Mouse (Mus musculus): ENCODE results near the gene Serping1. TPM values are rescaled to one million over a fixed set of nuclear protein-coding genes. Genes with fewer than 3 reads are reported as not detected.

Serping1 gene
- total and polyA plus RNA-seq, 3 experiments: 91.2 to 129 (median 127) TPM

DNA sequence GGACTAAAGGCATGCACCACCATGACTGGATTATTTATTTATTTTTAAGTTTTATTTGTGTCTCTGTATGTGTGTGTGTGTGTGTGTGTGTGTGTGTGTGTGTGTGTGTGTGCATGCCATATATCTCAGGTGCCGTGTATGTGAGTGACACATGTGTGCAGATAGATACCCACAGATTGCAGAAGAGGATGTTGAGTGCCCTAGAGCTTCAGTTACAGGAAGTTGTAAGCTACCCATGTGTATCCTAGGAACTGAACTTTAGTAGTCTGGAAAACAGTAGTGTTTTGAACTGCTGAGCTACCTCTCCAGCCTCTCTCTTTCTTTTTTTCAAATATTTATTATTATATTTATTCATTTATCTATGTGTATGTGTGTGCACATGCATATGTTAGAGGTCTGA lies 8.1 kb upstream of the Serping1 start:
- DNase-seq: no peak

DNA sequence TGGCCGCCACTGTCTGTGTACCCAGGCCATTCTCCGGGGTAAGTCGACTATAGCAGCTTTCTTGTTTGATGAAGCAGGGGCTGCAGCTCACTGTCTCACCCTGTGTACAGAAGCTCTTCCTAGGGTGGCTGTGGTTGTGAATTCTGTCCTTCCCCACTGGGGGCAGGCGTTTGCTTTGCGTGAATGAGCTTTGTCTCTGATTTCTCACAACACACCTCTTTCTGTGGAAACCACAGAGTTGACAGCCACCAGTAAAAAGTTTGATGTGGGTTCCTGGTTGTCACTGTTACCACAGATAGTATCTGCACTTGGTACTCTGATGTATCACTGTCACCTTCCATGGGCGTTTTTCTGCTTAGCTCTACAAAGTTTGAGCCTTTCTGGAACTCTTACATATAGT lies 4.0 kb upstream of the Serping1 start:
- DNase-seq: no peak

DNA sequence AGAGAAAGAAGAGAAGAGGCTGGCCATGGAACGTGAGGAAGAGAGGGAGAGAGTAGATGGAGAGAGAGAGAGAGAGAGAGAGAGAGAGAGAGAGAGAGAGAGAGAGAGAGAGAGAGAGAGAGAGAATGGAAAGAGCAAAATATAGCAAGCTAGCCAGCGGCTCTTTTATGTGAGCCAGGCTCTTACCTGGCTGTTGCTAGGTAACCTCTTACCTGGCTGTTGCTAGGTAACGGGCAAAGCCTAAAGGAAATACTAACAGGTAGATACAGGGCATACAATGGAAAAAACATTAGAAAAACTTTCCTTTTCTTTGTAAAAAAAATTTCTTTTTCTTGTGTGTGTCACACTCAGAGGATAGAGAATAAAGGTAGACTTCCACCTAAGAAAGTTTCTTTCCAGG lies 2.5 kb upstream of the Serping1 start:
- no peak for DNase-seq

DNA sequence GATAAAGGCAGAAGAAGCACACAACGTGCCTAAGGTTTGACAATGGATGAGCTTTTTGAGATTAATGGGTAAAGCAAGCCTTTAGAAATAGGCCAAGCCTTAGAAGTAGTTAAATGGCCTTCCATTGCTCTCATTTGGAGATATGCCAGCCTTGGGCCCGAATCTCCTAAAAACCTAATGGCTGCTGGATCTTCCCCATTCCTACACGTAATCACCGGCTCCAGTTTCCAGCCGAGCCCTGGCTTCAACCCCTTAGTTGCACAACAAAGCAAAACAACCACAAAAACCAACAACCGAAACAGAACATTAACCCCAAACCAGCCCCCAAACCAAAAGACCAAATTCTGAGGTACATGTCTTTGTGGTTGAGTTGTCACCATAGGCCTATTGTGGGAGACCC lies 421 bp upstream of the Serping1 start:
- no peak for DNase-seq

DNA sequence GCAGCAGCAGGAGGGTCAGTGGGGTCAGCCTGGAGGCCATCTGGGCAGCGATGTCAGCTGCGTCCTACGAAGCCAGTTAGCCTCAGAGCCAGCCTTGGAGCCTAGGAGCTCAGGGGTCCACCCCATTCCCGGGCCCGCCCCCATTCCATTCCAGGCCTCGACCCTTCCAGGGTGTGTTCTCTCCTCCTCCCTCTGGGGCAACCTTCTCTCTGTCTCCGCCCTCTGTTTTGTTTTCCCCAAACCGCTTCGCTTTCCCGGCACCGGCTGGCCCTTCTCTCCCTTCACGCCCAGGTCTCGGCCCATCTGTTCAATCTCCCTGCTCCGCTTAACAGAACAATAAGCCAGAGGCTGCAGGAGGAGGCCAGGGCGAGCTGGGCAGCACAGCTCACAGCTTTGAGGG lies 493 bp downstream of the Serping1 start:
- DNase-seq: peak; percentile 63

DNA sequence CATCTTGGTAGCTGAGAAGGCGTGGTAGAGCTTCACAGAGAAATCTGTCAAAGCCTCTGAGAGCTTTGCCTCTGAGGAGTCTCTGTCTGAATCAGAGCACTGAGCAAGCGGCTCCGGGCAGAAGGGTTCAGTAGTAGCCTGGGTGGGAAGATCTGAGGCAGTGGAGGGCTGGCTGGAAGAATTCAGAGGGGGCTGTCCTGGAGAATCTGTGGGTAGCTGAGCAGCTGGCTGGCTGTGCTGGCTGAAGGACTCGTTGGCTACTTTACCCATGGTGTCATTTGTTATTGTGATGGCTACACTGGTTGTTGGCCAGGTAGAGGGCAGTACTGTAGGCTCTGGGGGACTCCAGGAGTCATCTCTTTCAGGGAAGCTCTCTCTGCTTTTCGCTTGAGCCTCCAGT lies 2.0 kb downstream of the Serping1 start:
- no peak for DNase-seq

DNA sequence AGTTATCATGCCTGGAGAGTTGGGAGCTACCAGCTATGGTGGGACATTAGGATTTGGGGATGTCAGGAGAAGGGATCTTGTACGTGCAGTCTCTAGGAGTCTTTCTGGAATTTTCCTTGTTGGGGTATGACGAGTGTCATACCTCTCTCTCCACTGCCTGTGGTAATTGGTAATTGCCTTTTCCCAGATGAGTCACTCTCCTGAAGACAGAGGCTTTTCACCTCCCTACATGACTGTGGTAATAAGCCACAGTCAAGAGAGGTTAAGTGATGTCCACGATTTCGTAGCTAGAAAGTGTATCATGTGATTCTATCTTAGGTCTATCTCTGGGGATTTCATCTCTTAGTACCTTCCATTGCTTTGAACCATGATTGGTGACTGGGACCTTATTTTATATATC lies 2.8 kb downstream of the Serping1 start:
- DNase-seq: no peak

DNA sequence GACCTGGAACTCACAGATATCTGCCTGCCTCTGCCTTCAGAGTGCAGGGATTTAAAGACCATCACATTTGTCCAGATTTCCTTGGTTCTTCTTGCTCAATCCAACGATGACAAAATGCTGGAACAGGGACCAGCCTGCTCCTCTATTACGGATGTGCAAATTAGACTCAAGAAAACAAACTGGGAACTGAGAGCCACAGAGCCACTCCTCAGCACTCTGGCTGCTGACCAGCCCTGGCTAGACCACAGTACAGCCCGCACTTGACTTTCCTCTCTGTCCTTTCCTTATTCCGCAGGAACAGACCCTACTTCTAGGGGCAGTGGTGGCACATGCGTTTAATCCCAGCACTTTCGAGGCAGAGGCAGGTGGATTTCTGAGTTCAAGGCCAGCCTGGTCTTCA lies 4.7 kb downstream of the Serping1 start:
- DNase-seq: no peak

DNA sequence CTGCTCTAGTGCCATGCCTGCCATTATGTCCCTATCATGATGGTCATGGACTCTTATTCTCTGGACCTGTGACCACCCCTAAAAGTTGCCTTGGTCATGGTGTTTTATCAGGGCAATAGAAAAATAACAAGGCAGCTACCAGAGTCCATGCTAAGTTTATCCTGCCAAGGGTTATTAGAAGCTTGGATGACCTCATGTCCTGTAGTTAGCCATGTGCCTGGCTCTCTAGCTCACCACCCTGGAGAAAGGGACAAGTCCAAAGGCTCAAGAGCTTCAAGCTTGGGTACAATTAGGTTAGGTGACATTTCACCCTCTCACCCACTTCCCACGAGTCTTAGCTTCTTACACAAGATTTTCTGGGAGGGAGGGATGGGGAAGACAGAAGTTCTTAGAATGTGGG lies 12.4 kb downstream of the Serping1 start:
- DNase-seq: no peak

DNA sequence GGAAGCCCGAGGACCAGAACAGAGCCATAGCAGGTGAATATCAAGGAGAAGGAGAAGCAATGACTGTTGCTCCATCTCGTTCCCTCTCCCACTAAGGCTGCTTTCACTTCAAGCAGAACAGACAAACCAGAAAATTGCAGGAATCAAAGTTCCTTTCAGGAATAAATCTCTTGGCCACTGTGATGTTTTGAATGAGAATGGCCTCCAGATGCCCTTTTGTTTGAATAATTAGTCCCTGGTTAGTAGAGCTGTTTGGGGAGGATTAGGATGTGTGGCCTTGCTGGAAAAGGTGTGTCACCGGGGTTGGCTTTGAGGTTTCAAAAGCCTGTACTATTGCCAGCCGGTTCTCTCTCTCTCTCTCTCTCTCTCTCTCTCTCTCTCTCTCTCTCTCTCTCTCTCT lies 12.9 kb downstream of the Serping1 start:
- DNase-seq: no peak

DNA sequence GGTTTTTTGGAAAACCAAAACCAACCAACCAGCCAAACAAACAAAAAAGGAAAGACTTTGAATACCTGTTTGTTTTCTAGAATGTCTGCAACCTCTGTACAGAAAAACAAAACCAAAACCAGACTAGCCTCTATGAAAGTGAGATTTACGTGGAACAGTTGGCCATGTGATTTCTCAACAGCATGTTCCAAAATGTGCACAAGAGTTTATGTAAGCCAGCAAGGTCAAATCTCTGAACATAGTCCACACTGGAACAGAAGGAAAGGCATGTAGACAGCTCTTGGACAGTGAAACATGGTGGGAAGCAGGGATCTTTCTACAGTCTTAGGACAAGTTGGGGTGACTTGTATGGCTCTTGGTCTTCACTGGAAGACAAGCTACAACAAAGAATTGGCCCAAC lies 13.4 kb downstream of the Serping1 start:
- no peak for DNase-seq

DNA sequence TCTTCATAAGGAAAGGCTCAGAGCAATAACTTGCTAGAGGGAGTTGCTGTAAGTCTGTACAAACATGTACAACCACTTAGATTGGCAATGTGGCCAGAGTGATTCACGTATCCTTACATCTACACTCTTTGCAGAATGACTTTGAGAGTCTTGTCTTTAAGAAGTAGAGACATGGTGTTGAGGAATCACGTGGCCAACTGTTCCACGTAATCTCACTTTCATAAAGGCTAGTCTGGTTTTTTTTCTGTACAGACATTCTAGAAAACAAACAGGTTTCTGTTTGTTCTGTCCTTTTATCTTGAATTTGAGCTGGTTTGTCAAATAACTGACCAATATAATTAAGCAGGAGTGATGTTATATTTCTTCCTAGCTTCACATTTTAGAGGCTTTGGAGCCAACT lies 13.9 kb downstream of the Serping1 start:
- DNase-seq: no peak

DNA sequence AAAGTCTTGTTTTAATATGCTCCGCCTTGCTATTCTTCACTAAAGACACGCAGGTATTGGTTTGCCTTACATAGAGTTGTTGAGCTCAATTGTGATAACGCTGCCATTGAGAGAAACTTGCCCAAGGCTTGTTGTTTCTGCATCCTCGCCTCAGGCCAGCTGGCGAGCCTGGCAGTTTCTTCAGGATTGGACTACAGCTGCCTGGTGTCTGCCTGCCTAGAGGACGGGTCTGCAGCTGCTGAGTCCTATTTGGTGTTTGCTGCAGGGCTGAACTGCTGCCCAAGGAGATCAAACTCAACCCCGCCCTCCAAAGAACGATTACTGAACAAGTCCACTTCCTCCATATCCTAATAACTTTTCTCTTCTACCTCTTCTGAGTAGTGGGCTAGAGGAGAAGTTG lies 14.5 kb downstream of the Serping1 start:
- DNase-seq: no peak

DNA sequence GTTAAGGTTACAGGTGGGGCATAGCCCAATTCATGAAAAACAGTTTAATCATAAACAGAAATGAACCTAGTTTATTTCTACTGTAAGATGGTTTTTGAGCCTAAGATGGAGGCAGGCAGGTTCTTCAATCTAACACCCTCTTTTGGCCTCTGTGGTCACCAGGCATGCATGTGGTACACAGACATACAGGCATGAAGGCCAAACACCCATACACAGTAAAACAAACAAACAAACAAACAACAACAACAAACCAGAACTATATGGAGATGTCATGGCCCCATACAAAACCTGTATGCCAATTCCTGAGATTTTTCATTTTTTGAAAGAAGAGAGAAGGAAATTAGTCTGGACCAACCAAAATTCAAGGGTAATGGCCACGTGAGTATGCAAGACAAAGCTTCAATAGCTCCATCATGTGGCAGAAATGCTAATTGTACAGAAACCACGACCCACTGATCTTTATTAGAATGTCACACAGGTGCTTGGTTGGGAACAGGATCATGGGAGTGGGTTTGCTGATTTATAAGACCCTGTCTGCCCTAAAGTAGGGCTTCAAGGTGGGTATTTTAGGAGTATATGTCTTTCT lies 16.6 kb downstream of the Serping1 start:
- no peak for DNase-seq

DNA sequence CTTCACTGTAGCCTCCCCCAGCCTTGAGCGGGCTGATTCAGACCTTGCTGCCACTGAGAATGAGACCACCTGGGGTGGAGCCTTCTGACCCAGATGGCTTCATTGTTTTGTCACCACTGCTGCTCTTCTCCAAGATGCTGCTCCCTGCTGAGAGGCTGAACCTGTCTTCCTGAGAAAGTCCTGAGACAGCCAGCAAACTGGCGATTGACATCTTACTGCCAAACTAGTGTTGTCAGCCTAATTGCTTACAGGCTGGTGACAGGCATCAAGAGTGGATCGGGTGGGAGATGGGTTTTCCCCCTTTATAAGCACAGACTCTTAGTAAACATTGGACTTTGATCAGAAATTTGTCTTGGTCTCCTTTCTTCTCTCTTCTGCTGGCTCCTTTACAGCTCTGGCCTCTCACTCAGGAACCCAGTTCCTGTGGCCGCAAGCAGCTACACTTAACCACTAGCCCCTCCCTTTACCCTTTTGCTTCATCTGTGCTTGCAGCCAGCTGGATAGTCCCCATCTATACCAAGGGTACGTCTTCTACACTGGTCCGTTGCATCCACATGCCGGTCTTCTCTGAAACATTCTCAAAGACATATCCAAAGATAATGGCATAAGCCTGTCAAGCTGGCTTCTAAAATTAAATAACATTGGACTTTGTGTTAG lies 18.1 kb downstream of the Serping1 start:
- DNase-seq: no peak

DNA sequence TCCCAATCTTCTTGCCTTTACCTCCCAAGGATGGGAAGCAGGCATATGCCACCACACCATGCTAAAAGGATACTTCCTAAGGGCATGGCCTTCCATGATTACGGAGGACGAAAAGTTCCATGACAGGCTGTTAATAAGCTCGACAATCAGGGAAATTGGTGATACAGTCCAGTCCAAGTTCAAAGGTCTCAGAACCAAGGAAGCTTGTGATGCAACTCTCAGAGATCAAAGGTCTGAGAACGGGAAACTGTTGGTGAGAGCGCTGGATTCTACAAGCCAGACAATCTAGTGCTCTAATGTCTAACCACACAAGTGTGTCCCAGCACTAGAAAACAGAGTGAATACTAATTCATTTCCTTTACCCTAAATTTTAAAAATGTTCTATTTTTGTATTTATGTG lies 19.0 kb downstream of the Serping1 start:
- DNase-seq: no peak

DNA sequence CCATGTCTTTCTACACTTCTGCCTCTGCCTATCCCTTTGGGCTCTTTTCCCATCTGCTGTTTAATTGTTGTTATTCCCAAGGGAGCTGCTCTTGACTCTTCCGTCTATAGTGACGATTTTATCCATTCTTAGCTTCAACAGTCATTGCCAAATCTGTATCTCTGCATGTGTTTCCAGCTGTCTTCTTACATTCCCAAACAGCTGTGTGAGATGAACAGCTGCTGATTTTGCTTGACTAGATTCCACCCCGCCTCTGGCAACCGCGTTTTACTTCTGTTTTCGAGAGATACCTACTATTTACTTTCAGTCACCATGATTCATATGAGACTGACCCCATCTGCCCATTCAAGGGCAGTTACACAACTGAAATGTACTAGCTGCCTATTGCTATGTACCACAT lies 25.1 kb downstream of the Serping1 start:
- DNase-seq: no peak

DNA sequence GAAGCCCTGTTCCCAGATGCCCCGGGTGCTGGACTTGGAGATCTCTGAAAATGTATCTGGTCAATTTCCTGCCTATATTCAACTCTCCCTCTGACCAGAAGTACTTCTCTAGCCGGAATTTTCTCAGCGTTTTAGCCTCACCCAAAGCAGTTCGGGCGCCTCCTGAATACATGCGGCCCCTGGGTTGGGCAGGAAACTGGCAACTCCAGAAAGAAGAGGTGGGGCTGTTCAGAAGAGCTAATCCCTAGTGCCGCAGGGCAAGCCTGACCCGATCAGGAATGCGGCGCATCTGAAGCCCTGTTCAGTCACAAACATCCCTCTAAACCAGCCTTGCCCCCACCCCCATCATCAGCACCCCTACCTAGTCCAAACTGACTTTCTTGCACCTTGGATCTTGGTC lies 31.1 kb downstream of the Serping1 start:
- DNase-seq: no peak

DNA sequence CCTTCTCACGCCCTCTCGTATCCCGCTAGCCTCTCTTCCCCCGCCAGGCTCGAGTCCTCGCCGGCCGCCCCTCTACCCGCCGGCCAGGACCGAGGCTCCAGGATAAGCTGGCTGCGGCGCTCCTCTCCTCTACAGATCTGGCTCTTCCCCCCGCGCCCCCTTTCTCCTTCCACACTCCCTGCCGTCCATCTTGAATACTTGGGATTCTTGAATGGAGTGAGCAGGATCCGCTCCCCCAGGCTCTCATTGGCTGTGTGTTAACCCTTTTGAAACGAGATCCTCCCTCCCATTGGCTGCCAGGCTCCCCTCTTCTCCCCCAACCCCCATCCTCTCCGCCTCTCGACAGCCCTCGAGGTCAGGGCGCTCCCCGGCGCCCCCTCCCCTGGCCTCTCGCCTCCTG lies 31.7 kb downstream of the Serping1 start, which contains the start of gene Gm19426:
Gene Gm19426, minus strand, starts transcription at position 95 of the 400 bp plus-strand sequence.
- DNase-seq: peak; percentile 81

DNA sequence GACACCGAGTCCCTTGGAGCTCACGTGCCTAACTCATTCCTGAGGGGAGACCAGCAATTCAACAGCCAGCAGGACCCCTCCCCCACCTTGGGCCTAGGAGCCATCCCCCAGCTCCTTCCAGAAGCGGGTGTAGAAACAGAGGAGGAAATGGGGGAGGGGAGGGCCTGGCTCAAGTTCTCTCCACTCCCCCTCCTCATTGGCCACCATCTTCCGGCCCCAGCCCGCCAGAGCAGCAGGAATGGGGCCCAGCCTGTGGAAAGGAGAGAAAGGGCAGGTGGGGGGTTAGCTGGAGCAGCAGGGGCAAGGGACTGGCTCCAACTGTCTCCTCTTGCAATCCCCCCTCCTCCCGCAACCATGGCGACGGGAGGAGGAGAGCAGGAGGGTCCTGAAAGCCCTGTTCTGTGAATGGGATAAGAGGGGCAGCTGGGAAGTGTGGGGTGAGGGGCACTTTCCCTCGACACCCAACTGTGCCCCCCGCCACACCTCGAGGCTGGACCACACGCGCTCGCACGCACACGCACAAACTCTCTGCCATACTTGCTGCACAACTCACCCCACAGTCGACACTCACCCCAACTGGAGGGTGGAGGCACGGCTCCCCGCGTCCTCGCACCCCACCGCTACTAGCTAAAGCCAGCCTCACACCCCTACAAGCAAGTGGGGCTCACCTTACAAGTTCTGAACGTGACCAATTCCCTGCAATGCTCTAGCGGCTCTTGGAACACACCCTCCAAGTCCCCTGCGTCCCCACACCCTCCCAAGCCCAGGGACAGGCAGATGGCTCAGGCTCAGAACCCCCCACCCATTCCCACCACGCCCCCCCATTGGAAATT lies 32.6 kb downstream of the Serping1 start:
- peak; percentile 35 for DNase-seq

DNA sequence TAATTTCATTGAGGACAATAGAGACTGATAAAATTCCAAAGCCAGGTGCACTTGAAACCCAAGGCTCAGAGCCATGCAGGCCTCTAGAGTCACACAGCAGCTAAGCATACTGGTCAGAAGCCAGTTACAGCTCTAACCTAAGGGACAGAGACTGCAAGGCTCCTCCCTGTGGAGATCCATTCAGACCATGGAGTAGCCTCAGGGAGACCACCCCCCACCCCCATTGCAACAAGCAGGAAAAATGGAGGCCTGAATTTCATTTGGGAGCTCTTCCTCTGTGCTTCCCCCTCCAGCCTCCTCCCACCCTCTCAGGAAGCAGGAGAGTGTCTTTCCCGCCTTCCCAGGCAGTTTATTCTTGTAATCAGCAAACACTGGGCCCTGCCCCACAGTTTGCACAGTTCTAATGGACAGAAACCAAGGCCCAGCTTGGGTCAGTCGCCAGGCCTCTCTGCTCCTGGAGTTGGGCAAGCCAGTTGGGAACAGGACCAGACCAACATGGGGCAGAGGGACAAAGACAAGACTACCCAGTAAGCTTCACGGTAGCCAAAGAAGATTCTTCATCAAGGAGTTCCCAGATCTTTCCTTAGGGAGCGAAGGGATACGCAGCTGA lies 33.3 kb downstream of the Serping1 start:
- DNase-seq: peak; percentile 44

DNA sequence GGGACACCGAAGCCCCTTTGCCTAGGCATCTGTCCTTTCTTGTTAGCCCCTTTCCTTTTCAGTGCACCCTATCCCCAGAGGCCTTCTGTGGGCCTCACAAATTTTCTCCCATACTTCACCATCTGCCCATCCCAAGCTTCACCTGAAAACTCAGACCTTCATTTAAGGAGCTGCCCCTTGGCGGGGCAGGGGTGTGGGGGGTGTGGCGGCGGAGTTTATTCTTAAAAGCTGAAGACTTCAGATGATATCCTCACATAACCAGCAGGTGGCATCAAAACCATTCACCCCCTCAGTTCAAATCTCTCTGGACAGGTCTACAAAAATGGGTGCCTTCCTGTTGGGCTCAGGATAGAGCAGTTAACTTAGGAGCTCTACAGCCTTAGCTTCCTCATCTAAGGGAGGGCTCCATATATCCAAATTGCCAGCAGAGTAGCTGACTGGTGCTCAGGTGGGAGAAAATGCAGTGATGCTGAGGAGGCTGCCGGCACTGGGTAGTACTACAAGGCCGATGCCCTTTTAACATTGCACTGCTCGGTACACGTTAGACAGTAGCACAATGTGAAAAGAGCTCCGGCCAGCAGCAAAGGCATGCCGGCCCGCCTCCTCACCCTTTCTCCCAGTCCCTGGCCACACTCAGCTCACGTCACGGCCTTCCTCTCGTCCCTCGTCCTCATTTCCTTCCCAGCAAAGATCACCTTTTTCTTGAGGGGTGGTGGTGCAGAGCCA lies 34.5 kb downstream of the Serping1 start:
- no peak for DNase-seq
